Mouse (Mus musculus) G1E (cell line): Measurements from ENCODE around the gene Atg2b.

Source experiments
- CTCF ChIP-seq: IDR thresholded peaks from 2 replicates; pipeline ENCODE4 v1.5.1; 2012; ENCODE audit warnings: low read depth, low read length, inconsistent platforms, mixed read lengths
- TAL1 ChIP-seq: conservative IDR thresholded peaks from 2 replicates; pipeline ENCODE4 v1.6.1; 2012; ENCODE audit warnings: low read depth, low read length, inconsistent platforms, mixed read lengths

DNA sequence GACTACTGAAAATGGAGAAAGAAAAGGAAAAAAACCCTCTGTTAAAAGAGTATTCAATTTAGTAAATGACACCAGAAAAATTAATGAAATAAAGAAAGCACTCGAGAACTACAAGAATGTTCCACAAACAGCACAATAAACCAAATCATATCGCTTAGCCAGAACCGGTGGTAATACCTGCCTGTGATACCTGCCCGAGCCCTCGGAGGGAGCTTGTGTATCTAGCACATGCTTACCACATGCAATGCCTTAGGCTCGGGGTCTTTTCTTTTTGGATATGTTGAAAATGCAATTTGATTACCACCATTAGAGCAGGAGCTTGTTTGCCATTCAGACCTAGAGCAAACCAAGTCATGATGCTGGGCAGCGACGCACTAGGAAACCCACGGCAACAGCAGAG, 48.5 kb downstream of the Atg2b start:
- TF ChIP-seq TAL1 (no peak), CTCF (no peak)
